Mouse (Mus musculus): Measurements from ENCODE around the gene Pcgf5.

DNA sequence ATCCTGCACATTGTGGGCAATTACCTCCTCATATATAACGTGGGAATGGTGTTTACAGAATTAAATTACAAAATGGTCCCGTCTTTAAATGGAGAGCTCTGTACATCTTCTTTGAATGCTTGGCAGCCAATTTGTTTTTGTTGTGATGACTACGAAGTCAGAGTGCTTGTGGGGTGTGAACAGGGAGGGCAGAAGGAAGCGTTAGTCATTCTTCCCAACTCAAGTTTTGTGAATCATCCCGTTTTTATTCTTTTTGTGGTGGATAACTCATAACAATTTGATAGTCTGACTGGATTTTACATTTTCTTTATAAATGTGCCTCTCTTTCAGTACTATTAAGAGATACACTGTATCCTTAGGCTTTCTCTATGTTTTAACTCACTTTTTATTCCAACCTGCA is 42.6 kb upstream of the Pcgf5 start:
- no peak for TF ChIP-seq CTCF (IDR thresholded peaks at IDR 0.05)
- no peak for TF ChIP-seq POLR2A (IDR thresholded peaks at IDR 0.05; ENCODE audit: insufficient read depth, low read depth, low read length)
- TF ChIP-seq EP300 (IDR thresholded peaks at IDR 0.05; ENCODE audit: insufficient read depth, low read depth, low read length) = no peak
